Mouse (Mus musculus) embryo, embryonic 10 days (tissue): ENCODE measurements around the gene Nanos1.
A peak's percentile ranks its signal among the peaks of the same experiment; 100 is the strongest.

ENCODE experiments used
- DNase-seq: peaks from one replicate; pipeline ENCODE4 v3.0.0-alpha.2; 2015; ENCODE audit warnings: low spot score

The Nanos1 gene

GRCm38 (mm10) chr19:60755438-60756191, at the start of gene Nanos1:
TSS of gene Nanos1 (plus strand) at chr19:60755987.
- peak; percentile 92 for DNase-seq

- no peak for DNase-seq
These were observed 46.4 kb upstream of the Nanos1 start for GRCm38 (mm10) chr19:60709193-60709900.

DNA sequence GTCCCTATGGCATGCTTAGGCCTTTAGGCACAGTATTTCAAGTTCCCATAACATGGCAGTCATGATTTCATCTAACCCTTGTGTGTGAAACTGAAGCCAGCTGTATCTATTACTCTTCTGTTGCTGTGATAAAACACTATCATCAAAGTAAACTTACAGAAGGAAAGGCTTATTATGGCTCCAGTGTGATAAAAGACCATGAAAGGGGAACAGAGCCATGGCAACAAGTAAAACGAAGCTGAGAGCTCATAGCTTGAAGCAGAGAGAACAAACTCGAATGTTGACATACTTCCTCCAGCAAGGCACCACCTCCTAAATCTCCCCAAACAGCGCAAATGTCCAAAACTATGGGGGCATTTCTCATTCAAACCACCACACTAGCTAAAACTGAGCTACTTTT, 45.6 kb upstream of the Nanos1 start:
- no peak for DNase-seq

DNA sequence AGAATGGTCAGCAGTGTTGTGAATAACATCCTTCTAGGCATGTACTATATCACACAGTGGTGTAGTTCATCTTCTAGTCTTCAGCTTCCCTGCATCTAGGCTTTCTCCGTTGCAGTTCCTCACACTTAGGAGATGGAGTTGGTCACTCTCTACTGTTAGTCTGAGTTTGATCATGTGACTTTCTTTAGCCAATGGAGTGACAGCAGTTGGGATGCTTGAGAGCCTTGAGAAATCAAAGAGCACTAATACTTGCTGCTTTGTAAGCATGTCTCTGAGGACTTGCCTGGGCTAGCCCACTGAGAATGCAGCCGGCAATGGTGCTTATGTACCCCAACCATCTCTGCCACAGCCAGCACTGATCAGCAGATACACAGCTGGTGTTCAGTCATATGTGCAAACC, 43.2 kb upstream of the Nanos1 start:
- DNase-seq, result no peak

GRCm38 (mm10) chr19:60716381-60716780, 39.4 kb upstream of the Nanos1 start:
- DNase-seq, result no peak

DNA sequence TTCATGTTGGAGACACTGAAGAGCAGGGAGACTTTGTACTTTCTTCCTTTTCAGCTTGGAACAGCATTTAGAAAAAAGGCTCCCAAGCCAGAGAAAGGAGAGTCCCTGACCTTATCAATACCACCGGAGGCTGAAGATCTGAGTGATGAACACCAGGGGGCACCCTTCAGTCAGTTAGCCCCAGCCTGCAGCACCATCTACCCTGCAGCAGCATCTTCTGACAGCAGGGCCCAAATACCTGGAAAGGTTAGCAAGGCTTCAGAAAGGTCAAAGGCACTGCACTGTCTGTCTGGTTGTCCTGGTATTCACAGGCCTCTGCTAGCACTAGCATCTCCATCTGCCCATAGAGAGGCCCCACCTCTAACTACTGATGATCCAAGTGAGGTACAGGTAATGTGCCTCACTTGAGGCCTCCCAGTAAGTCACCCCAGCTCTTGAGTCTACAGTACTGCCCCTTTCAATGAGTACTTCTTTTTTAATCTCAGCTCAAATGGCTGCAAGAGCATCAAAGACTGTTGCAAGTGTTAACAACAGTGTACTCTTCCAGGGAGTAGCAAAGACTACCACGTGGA, 25.4 kb upstream of the Nanos1 start:
- DNase-seq, result peak; percentile 75

DNA sequence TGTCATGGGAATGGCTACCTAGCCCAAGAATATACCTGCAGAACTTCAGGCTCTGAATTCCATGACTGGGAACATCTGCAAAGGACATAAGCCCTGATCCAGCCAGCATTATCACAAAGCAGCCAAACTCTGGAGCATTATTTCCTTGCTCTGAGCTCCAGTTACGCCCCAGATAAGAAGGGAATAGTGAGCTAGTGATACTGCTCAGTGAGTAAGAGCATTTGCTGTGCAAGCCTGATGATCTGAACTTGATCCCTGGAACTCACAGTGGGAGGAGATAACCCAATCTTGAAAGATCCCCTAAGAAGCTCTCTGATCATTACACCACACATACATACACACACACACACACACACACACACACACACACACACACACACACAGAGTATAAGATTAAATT, 24.5 kb upstream of the Nanos1 start:
- no peak for DNase-seq

DNA sequence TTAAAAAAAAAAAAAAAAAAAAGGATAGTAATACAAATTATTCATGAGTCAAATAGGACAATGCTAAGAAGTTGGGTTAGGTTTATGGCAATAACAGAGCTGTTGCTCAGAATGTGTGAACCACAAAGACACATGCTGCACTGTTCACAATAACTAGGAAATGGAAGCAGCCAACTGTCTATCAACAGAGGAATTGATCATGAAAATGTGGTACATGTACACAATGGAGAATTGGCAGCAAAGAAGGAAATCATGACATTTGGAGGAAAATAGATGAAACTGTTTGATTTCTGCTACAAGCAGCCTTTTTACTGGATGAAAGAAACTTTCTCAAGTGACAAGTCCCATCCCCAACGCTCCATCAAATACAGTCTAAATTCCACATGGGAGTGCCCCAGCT, 23.8 kb upstream of the Nanos1 start:
- no peak for DNase-seq

DNA sequence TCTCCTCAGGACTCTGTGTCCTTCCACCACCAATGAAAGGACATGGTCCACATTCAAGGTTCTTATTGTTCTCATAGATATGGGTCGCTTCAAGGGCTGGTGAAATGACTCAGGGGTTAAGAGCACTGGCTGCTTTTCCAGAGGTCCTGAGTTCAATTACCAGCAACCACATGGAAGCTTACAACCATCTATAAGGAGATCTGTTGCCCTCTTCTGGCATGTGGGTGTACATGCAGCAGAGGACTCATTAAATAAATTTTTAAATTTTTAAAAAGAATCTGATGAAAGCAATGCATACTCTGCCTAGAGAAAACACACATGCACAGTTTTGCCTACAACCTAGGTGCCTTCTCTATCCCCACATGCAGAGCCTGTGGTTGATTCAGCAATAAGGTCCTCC, 15.2 kb upstream of the Nanos1 start:
- DNase-seq, result no peak

DNA sequence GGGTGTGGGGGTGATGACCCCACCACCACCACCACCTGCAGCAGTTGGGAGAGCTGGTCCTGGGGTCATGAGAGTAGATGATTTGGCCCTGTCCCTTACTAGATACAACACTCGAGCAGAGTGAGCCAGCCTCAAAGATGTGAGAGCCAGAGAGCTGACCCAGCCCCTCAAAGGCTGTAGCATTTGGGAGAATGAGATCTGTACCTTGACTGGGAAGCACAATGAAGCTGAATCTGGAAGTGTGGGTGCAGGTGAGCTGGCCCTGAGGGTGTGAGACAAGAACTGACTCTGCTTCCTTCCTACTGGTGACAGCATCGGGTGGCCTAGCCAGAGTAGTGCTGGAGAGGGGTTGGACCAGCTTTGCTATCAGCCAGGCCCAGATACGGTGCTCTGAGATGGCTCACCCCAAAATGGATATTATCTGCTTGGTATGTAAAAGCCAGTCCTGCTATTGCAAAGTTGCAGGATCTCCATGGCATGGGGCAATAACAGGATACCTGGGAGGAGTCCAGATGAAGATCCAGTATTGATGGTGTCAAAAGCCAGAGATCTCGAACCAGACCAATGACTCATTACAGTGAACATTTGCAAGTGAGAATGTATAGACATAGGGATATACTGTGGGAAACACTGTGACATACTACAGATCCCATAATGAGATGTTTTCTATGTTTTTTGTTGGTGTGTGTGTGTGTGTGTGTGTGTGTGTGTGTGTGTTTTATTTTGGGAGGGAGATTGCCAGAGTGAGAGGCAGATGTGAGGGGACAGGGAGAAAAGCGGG, 11.8 kb upstream of the Nanos1 start:
- no peak for DNase-seq

DNA sequence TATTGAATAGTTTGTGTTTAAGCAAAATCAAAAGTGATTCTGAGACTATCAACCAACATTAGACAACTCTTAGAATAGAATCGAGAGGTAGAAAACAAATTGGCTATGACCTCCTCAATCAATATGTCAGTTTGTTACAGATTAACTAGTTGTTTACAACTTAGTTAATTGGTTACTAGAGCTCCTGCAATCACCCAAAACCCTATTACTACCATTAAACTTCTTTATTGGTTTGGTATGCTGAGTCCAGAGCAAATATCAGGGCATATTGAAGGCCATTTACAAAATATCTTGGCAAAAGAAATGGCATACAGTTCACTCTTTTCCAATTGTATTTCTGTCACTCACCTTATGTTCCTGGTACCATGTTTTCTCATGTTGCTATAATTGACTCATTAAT, 8.0 kb upstream of the Nanos1 start:
- DNase-seq, result no peak

- DNase-seq, result peak; percentile 61
These were observed 658 bp downstream of the Nanos1 start for GRCm38 (mm10) chr19:60756192-60757098.

DNA sequence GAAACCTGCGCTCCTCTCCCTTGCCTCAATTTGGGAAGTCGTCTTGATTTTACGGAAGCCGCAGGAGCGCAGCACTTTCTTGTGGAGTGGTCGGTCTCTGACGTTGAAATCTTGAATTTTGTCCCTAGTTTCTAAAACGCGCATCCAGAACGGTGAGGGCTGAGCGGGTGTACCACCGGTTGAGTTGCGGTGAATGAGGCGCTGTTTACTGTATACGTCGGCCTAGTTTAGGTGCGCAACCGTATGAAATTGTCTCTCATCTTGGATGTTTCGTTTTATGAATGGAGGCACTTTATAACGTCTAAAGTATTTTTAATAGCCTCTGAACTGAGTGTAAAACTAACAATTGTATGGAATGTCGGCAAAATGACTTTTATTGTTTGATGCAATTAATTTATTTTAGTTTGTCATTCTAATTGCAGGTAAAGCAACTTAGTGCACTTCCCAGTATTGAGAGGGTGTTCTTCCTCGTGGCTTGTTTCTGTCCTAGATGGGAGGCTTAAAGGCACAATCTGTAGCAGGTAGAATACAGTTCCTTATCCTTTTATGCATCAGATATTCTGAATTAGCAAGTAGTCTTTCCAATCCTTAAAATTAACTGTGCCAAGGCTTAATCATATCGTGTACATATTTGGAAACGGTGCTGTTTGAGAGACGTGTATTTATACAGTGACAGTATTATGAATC, 1.5 kb downstream of the Nanos1 start:
- no peak for DNase-seq

DNA sequence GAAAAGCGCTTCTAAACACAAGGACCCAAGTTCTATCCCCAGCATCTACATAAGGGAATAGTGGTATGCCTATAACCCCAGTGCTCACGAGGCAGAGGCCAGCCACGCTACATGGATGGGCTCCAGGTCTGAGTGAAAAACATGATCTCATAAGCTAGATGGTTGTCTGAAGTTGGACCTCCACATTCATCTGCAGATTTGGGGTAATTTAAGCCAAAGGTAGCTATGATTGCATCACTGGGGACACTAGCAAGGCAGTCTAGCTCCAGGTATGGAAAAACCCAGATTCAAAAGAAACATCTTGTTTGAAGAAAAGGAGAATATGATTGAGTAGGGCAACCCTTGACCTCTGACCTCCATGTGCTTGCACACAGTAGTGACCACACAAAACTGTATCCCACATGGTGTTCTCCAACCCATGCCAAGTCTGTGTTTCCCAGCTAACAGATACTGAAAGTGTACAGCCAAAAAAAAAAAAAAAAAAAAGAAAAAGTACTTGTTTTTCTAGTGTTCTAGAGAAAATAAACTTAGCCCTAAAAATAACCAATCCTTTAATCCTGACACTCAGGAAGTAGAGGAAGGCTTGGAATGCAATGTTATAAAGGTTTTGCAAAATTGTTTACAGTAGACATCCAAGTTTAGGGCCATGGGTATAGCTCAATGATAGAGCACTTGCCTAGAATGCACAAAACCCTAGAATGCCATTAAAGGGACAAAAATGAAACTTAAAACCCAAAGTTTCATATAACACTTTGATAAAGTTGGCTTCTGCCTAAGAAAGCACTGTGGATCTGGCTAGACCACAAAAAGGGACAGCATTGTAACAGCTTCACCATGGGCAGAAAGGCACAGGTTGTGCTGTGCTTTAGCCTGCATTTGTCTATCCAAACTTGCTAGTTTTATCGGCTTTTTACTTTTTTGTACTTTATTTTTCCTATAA, 3.4 kb downstream of the Nanos1 start:
- DNase-seq, result peak; percentile 29

DNA sequence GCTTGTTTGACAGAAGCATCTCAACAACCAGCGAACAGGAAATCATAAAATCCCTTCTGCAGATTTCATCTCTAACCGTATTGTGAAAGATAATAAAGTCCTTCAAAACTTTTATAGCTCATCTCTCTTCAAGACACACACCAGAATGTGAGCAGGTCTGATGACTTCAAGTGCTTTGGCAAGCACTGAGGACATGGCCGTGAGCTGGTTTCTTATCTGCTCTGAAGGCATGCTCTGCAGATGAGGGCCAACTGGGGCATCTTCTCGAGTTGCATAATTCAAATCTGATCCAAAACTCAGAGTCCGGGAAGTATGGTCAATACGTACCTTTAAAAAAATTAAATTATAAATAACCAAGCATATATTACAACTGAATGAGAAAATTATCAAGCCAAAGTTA, 17.6 kb downstream of the Nanos1 start:
- no peak for DNase-seq

- DNase-seq, result no peak
These were observed 26.2 kb downstream of the Nanos1 start for GRCm38 (mm10) chr19:60782034-60782433.

- DNase-seq, result no peak
These were observed 28.9 kb downstream of the Nanos1 start for GRCm38 (mm10) chr19:60784712-60785111.

- no peak for DNase-seq
These were observed 31.8 kb downstream of the Nanos1 start for GRCm38 (mm10) chr19:60787465-60788150.
